Mouse (Mus musculus): ENCODE results near the gene Gm20388. TPM values are rescaled to one million over a fixed set of nuclear protein-coding genes. Genes with fewer than 3 reads are reported as not detected.

Gene Gm20388
- polyA plus RNA-seq, 1 experiment from 2014 or later = 5.5 TPM

DNA sequence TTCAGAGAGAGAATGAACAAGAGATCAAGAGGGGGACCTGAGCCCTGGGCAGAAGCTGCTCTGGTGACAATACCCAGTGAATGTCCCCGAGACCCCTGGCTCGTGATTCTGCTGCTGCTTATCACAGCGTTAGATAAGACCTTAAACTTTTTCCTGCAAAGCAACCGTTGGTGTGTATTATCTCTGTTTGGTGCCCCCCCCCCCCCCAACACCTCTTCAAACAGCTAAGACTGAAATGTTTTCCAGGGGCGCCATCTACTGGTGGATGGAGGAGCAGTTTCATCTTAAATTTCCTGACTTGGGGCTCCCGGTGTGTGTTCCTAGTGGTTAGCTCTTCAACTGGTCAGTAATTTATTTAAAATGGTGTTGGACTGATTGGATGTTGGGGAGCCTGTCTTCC lies 1999.0 kb downstream of the Gm20388 start:
- Histone ChIP-seq H3K4me3 (no peak overlapping the region), H3K27me3 (peaks cover 6% of the 10 kb centered on the region; the same call in 1 of the 2 replicates), H3K4me1 (peaks cover 43% of the 10 kb centered on the region), H3K9me3 (no peaks in the 10 kb centered on the region), H3K4me2 (no peak overlapping the region), H3K27ac (no peak overlapping the region), H3K36me3 (no peaks in the 10 kb centered on the region), H3K9ac (no peak overlapping the region)
- under 1% methylated on average over 6 of the region's 6 CpGs for WGBS
- no peak for ATAC-seq (ENCODE audit: borderline replicate concordance, extremely low read depth, low FRiP score, low TSS enrichment)

DNA sequence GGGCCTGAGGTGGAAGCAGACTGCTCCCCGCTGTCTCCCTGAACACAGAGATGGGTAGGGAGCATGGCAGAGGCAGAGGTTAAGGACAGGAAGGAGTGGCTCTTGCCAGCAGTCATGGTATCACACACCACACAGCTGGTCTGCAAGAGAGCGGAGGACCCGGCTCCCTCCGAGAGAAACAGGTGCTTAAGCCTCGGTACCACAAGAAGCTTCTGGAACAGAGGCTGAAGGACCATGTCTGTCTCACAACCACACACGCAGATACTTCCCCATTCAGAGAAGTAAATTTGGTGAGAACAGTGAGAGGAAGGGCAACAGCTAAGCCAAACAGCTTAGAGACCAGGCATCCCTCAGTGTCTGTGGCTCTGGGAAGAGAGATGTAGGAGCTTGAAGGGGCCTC lies 2000.8 kb downstream of the Gm20388 start:
- 79% methylated on average over 6 of the region's 6 CpGs for WGBS
- Histone ChIP-seq H3K36me3 (no peaks in the 10 kb centered on the region), H3K4me1 (peaks cover 26% of the 10 kb centered on the region), H3K9me3 (no peaks in the 10 kb centered on the region), H3K9ac (no peak overlapping the region), H3K27ac (no peak overlapping the region), H3K4me3 (no peak overlapping the region), H3K27me3 (peaks cover 6% of the 10 kb centered on the region; the same call in 1 of the 2 replicates), H3K4me2 (no peak overlapping the region)
- no peak for ATAC-seq (ENCODE audit: borderline replicate concordance, extremely low read depth, low FRiP score, low TSS enrichment)

DNA sequence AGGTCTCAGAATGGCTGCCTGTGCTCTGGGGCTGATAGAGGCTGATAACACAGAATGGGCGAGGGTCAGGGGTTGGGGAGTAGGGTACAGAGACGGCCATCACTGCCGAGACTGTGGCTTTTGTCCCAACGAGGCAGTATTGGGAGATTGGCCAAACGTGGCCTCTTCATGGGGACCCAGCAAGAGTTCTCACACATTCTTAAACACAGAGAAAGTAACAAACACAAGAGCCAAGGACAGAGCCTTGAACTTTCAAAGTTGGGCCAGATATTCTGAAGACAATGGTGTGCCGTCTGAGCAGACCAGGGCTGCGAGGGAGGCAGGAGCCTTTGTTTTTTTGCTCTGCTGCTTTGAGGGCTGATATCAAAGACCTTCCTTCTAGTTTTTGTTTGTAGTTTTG lies 2001.3 kb downstream of the Gm20388 start:
- WGBS = 66% methylated on average over 7 of the region's 7 CpGs
- H3K4me3 ChIP-seq = no peak overlapping the region
- no peak overlapping the region for H3K27ac ChIP-seq
- H3K4me2 ChIP-seq = no peak overlapping the region
- peaks cover 6% of the 10 kb centered on the region; the same call in 1 of the 2 replicates for H3K27me3 ChIP-seq
- H3K9ac ChIP-seq = no peak overlapping the region
- H3K9me3 ChIP-seq = no peaks in the 10 kb centered on the region
- H3K4me1 ChIP-seq = peaks cover 21% of the 10 kb centered on the region
- no peak for ATAC-seq (ENCODE audit: borderline replicate concordance, extremely low read depth, low FRiP score, low TSS enrichment)
- H3K36me3 ChIP-seq = no peaks in the 10 kb centered on the region

DNA sequence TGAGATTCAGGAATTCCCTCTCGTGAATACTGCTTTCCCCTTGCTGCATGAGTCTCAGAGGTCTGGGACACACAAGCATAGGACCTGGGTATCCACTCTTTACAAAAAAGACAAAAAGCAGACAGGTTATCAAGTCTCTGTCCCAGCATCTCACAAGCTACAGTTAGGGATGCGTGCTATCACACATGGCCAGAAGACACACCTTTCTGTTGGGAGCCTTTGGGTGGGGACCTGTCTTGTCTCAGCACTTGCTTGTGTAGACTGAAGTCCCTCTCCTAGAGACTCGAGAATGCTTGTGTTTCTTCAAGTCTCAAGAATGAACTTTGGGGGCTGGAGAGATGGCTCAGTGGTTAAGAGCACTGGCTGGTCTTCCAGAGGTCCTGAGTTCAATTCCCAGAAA lies 2002.2 kb downstream of the Gm20388 start:
- Histone ChIP-seq H3K36me3 (no peaks in the 10 kb centered on the region), H3K9ac (no peak overlapping the region), H3K4me2 (no peak overlapping the region), H3K9me3 (no peaks in the 10 kb centered on the region), H3K4me3 (no peak overlapping the region), H3K4me1 (peaks cover 20% of the 10 kb centered on the region), H3K27ac (no peak overlapping the region), H3K27me3 (peaks cover 6% of the 10 kb centered on the region; the same call in 1 of the 2 replicates)
- 63% methylated on average over 3 of the region's 3 CpGs for WGBS
- no peak for ATAC-seq (ENCODE audit: borderline replicate concordance, extremely low read depth, low FRiP score, low TSS enrichment)

DNA sequence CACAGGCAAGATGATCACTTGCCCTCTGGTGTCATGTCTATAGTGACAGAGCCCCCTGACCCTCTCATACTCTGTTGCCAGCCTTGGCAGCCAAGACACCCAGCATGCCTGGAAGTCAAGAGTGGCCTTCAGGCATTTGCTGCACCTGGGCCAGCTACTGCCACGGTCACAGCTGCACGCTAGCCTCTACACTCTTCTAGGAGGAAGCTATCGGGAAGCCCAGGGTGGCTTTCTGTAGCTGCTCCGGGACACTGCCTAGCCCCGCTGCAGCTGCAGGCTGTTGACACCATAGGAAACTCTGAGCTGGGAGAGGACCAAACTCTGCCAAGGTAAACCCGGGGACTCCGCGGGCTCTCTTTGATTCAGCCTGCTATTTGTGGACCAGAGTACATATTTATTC lies 2002.7 kb downstream of the Gm20388 start:
- Histone ChIP-seq H3K27ac (no peak overlapping the region), H3K4me3 (no peak overlapping the region), H3K4me2 (no peak overlapping the region), H3K4me1 (peaks cover 14% of the 10 kb centered on the region), H3K9ac (no peak overlapping the region), H3K9me3 (no peaks in the 10 kb centered on the region), H3K27me3 (peaks cover 6% of the 10 kb centered on the region; the same call in 1 of the 2 replicates), H3K36me3 (no peaks in the 10 kb centered on the region)
- ATAC-seq (ENCODE audit: borderline replicate concordance, extremely low read depth, low FRiP score, low TSS enrichment) = no peak
- WGBS = 65% methylated on average over 8 of the region's 8 CpGs

DNA sequence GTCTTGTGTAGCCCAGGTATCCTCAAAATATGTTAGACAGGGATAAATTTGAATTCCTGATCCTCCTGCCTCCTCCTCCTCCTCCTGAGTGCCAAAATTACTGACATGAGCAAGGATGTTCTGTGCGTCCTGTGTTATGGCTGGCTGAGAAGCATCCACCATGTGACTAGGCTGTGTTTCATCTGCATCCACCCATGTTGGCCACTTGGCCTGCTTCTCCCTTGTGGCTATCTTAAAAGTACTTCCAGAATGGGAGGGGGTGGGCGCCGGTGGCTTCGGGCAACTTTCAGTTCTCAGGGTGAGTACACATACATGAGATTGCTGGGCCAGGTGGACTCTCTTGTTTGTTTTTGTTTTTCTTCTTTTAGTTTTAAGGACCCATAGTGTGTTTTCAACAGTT lies 2008.5 kb downstream of the Gm20388 start:
- Histone ChIP-seq H3K27me3 (no peaks in the 10 kb centered on the region), H3K27ac (no peak overlapping the region)
- no peak for ATAC-seq (ENCODE audit: borderline replicate concordance, extremely low read depth, low FRiP score, low TSS enrichment)

DNA sequence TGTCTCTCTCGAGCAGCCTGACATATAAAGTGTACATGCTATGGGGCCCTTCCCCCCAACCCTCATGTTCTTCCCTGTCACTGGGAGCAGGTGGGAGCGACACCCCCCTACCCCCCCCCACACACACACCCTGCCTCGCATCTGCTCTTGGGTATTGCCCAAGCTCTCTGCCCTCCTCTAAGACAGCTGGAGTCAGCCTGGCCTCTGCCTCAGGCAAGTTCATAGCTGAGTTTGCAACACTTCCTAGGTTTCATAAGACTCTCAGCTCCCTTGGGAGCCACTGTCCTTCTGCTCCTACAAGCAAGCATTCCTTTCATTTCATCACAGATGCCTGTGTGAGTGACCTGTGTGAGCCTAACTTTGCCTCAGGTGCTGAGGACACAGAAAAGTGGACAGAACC lies 2009.1 kb downstream of the Gm20388 start:
- Histone ChIP-seq H3K27me3 (no peaks in the 10 kb centered on the region), H3K9ac (no peak overlapping the region), H3K4me2 (no peak overlapping the region), H3K4me3 (no peak overlapping the region), H3K36me3 (no peaks in the 10 kb centered on the region), H3K27ac (no peak overlapping the region), H3K4me1 (peaks cover 23% of the 10 kb centered on the region), H3K9me3 (no peaks in the 10 kb centered on the region)
- 22% methylated on average over 3 of the region's 3 CpGs for WGBS
- ATAC-seq (ENCODE audit: borderline replicate concordance, extremely low read depth, low FRiP score, low TSS enrichment) = no peak

More for the DNA sequence above, 2008.5 kb downstream of the Gm20388 start:
- no peak overlapping the region for H3K4me3 ChIP-seq
- peaks cover 23% of the 10 kb centered on the region for H3K4me1 ChIP-seq
- WGBS = 42% methylated on average over 4 of the region's 4 CpGs
- no peak overlapping the region for H3K9ac ChIP-seq
- H3K4me2 ChIP-seq = no peak overlapping the region
- no peaks in the 10 kb centered on the region for H3K9me3 ChIP-seq
- H3K36me3 ChIP-seq = no peaks in the 10 kb centered on the region

DNA sequence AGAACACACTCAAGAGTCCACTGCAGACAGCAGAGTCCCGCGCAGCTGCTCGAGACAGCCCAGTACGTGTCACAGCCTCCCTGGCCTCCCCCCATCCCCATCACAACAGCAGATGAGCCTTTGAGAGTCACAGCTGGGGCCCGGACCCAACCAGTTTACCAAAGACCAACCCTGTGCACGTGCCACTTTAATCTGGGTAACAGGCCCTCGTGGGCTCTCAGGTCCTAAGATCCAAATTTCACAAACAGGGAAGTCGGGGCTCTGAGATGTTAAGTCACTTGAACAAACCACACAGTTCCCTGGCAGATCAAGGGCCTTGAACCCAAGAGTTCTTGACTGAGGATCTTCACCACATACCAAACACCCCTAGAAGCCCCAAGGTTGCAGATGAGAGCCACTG lies 2010.9 kb downstream of the Gm20388 start:
- H3K36me3 ChIP-seq = no peaks in the 10 kb centered on the region
- H3K9ac ChIP-seq = no peak overlapping the region
- H3K27ac ChIP-seq = peak overlapping the region; percentile 54
- peak; percentile 35; the same call in 1 of the 2 replicates for ATAC-seq (ENCODE audit: borderline replicate concordance, extremely low read depth, low FRiP score, low TSS enrichment)
- peaks cover 23% of the 10 kb centered on the region for H3K4me1 ChIP-seq
- WGBS = 39% methylated on average over 8 of the region's 8 CpGs
- no peak overlapping the region for H3K4me2 ChIP-seq
- no peaks in the 10 kb centered on the region for H3K27me3 ChIP-seq
- no peak overlapping the region for H3K4me3 ChIP-seq
- H3K9me3 ChIP-seq = no peaks in the 10 kb centered on the region

DNA sequence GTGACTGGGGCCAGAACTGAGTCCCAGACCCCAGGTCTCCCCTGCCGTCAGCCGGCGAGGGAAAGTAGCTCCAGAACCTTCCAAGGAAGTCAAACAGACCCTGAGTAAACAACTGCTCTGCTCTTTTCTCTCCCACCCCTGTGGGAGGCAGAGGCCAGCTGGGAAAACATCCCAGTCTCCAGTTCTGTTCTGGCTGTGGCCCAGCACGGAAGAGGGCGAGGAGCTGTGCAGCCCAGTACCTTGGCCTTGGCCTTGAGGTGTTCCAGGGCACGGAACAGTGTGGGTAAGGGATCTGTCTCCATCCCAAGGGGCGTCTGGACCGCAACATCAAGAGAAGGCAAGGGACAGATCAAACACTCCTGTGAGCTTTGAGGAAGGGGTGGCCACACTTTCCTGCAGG lies 2011.5 kb downstream of the Gm20388 start:
- peak overlapping the region; percentile 54 for H3K27ac ChIP-seq
- H3K9ac ChIP-seq = no peak overlapping the region
- no peaks in the 10 kb centered on the region for H3K27me3 ChIP-seq
- no peaks in the 10 kb centered on the region for H3K36me3 ChIP-seq
- H3K4me2 ChIP-seq = no peak overlapping the region
- no peak overlapping the region for H3K4me3 ChIP-seq
- no peaks in the 10 kb centered on the region for H3K9me3 ChIP-seq
- peak; percentile 66; the same call in 1 of the 2 replicates for ATAC-seq (ENCODE audit: borderline replicate concordance, extremely low read depth, low FRiP score, low TSS enrichment)
- 12% methylated on average over 8 of the region's 8 CpGs for WGBS
- H3K4me1 ChIP-seq = peaks cover 23% of the 10 kb centered on the region

DNA sequence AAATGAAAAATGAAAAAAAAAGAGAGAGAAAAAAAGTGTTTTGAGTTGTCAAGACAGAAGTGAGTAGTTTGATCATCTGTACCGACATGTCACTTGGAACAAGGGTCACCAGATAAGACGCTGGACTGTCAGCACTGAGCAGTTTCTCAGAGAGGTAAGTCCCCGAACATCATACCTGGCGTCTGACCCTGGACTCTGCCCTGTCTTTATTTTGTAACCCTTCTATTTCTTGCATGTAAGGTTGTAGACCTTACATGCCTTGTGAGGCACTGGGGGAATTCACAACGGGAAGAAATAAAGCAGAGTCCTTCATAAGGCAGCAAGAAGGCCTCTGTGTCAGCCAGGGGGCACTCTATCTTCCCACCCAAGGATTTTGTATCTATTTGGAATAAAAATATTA lies 2014.0 kb downstream of the Gm20388 start:
- Histone ChIP-seq H3K4me3 (no peak overlapping the region), H3K27me3 (no peaks in the 10 kb centered on the region), H3K4me1 (peaks cover 22% of the 10 kb centered on the region), H3K9ac (no peak overlapping the region), H3K9me3 (no peaks in the 10 kb centered on the region), H3K4me2 (no peak overlapping the region), H3K36me3 (no peaks in the 10 kb centered on the region), H3K27ac (no peak overlapping the region)
- ATAC-seq (ENCODE audit: borderline replicate concordance, extremely low read depth, low FRiP score, low TSS enrichment) = no peak
- WGBS = 76% methylated on average over 5 of the region's 5 CpGs

DNA sequence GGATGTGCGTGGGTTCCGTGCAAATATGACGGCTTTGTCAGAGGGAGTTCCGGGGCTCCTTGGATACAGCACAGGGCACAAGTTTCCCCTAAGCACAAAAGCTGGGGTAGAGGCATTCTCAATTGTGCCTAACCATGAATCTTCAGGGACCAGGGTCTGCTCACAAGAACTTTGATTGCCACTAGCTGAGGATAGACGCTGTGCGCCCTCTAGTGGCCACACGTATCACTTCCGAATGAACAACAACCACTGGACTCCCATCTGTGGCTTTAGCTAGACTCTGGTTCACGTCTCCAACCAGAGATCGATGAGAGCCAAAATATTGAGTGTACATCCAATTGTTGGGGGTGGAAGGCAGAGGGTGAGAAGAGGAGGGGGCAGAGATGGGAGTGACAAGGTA lies 2015.0 kb downstream of the Gm20388 start:
- H3K9ac ChIP-seq = no peak overlapping the region
- H3K4me3 ChIP-seq = no peak overlapping the region
- WGBS = 28% methylated on average over 10 of the region's 10 CpGs
- no peaks in the 10 kb centered on the region for H3K27me3 ChIP-seq
- no peaks in the 10 kb centered on the region for H3K9me3 ChIP-seq
- no peak overlapping the region for H3K4me2 ChIP-seq
- H3K36me3 ChIP-seq = no peaks in the 10 kb centered on the region
- peaks cover 20% of the 10 kb centered on the region for H3K4me1 ChIP-seq
- no peak for ATAC-seq (ENCODE audit: borderline replicate concordance, extremely low read depth, low FRiP score, low TSS enrichment)
- H3K27ac ChIP-seq = no peak overlapping the region

DNA sequence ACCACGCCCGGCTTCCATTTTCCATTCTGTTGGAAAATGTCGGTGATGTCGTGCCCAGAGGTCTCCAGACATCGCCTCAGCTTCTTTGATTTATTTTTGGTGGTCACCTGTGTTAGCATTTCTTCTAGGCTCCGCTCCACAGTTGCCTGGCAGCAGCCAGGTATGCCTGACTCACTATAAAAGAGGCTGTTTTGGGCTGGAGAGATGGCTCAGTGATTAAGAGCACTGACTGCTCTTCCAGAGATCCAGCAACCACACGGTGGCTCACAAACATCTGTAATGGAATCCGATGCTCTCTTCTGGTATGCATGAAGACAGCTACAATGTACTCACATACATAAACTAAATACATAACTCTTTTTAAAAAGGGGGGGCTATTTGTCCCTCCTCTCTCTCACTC lies 2015.6 kb downstream of the Gm20388 start:
- Histone ChIP-seq H3K9me3 (no peaks in the 10 kb centered on the region), H3K9ac (no peak overlapping the region), H3K4me2 (no peak overlapping the region), H3K4me1 (peaks cover 16% of the 10 kb centered on the region), H3K27me3 (no peaks in the 10 kb centered on the region), H3K36me3 (no peaks in the 10 kb centered on the region), H3K27ac (no peak overlapping the region), H3K4me3 (no peak overlapping the region)
- ATAC-seq (ENCODE audit: borderline replicate concordance, extremely low read depth, low FRiP score, low TSS enrichment) = no peak
- WGBS = 62% methylated on average over 8 of the region's 8 CpGs

DNA sequence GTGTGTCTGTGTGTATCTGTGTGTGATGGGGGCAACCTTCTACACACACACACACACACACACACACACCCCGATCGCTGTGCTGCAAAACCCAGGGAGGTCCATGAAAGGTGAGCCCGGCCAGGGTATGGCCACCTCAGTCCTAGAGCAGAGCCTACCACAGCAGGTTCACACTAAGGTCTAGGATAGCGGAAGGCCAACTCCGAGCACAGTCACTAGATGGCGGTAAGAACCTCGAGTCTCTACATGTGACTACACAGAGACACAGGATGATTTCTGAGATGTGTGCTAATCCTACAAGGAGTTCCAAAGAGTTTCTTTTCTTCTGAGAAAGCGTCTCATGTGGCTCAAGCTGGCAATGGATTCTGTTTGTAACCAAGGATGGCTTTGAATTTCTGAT lies 2016.7 kb downstream of the Gm20388 start:
- 43% methylated on average over 8 of the region's 8 CpGs for WGBS
- no peak overlapping the region for H3K27ac ChIP-seq
- H3K4me1 ChIP-seq = peaks cover 5% of the 10 kb centered on the region
- no peaks in the 10 kb centered on the region for H3K36me3 ChIP-seq
- H3K9ac ChIP-seq = no peak overlapping the region
- H3K9me3 ChIP-seq = no peaks in the 10 kb centered on the region
- H3K4me2 ChIP-seq = no peak overlapping the region
- ATAC-seq (ENCODE audit: borderline replicate concordance, extremely low read depth, low FRiP score, low TSS enrichment) = peak; percentile 50; the same call in 1 of the 2 replicates
- no peak overlapping the region for H3K4me3 ChIP-seq
- H3K27me3 ChIP-seq = no peaks in the 10 kb centered on the region

All from lung, embryonic 15.5 days (tissue).